Mouse (Mus musculus) adrenal gland, postnatal 25 days (tissue): ENCODE data around the gene Ube2cbp. TPM values are rescaled to one million over a fixed set of nuclear protein-coding genes. Genes with fewer than 3 reads are reported as not detected.

ENCODE experiments used
- DNase-seq: peaks from one replicate; pipeline ENCODE4 v3.0.0; 2021; ENCODE audit warnings: mixed read lengths
- long read RNA-seq: library from polyadenylated mRNA; stranded (forward); transcript quantifications from one replicate; pipeline ENCODE4 v2.0.0, GENCODE M21; 2021
- total RNA-seq: library from RNA; stranded (reverse); gene quantifications from 2 replicates; pipeline ENCODE4 v1.2.3, GENCODE M21; 2021

The Ube2cbp gene
- total RNA-seq: 3.1 and 3.3 TPM in 2 replicates
- long read RNA-seq, transcript Ube2cbp-201 (10 exons, 1,790 nt): major isoform, 5 of 5 reads
- long read RNA-seq, partial matches to known transcripts: 0 of 5 reads
- long read RNA-seq, other reads (novel, unspliced or antisense): 0 of 5 reads

- DNase-seq: peak; percentile 90
These were observed at the start of gene Ube2cbp for GRCm38 (mm10) chr9:86464151-86465105. Ube2cbp (minus strand) TSS chr9:86464950.

DNA sequence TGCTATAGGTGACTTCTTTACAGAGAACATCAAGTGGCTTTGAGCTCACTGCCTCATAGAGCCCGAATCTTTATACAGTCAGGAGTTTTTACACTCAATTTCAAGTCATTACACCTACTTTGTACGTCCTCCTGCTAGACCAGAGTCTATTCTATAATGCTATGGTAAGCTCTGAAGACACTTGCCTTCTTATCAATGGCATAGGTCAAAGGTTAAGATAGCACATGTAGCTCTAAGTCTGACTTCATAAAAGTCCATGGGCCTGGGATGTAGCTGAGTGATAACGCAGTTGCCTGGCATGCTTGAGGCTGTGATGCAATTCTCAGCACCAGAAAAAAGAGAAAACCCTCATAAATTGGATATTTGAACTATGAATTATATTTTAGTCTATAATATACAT lies 49.6 kb upstream of the Ube2cbp start:
- no peak for DNase-seq

GRCm38 (mm10) chr9:86513733-86514132 lies 49.0 kb upstream of the Ube2cbp start:
- no peak for DNase-seq

DNA sequence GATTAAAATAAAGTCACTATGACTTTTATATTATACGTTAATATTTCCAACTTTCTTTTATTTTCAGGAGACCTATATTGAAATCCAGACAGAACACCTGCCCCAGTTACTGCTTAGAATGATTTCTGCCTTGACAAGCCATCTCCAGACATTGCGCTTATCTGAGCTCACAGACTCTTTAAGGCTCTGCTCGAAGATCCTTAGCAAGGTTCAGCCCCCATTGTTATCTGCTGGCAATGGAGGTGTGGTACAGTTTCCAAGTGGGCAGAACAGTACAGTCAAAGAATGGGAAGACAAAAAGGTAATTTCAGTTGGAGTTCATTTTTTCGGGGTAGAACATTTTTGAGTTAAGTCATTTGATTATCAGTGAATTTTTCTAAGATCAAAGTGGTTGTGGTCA lies 42.7 kb upstream of the Ube2cbp start:
- DNase-seq: no peak

- no peak for DNase-seq
These were observed 34.3 kb upstream of the Ube2cbp start for GRCm38 (mm10) chr9:86499083-86499482.

GRCm38 (mm10) chr9:86496261-86496660 lies 31.5 kb upstream of the Ube2cbp start:
- no peak for DNase-seq

DNA sequence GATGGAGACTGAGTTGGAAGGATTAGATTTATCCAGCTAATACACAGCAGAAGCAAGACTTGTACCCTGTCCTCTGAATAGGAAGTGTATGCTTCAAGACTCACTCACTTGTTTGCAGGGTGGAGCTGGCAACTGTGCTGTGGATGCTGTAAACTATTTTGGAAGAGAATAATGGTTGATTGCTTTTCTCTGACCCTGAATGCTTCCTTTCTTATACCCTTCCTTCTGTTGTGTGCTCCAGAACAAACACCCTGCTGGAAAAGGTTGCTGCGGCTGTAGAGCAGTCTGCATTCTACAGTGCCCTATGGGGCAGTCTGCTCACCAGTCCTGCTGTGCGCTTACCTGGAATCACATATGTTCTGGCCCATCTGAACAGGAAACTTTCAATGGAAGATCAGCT lies 27.0 kb upstream of the Ube2cbp start:
- DNase-seq: no peak

DNA sequence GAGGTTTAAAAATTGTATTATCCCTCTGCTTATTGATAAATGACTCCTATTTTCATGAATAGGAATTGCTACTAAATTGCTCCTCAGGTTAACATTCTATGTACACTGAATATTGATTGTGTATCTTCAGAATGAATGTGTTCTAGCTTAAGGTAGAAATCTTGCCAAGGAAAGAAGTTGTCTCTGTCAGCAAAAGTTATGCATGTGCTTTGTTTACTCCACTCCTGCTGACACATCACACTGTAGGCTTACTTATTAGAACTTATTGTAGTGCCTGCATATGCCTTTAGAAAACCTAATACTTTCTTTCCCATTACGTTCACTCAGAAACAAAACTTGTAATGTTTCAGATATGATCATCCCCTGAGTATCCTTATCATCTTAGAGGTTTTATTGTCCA lies 17.5 kb upstream of the Ube2cbp start:
- DNase-seq: no peak

GRCm38 (mm10) chr9:86478414-86479093 lies 13.8 kb upstream of the Ube2cbp start:
- DNase-seq: no peak

GRCm38 (mm10) chr9:86476763-86477162 lies 12.0 kb upstream of the Ube2cbp start:
- no peak for DNase-seq

DNA sequence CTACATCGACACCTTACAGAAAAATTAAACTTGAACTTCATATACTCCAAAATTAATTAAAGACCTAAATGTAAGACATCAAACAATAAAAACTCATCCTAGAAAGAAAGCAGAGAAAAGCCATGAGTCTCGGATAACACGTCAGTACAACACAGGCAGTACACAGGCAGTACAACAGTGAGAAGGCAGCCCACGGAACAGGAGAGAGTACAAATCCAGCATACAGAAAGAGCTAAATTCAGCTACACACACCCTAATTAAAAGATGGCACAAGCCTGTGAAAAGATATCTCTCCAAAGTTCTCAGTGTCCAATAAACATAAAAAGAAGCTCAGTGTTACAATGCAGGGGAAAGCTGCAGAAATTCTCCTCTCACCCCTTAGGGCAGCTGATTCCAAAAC lies 11.2 kb upstream of the Ube2cbp start:
- DNase-seq: no peak

DNA sequence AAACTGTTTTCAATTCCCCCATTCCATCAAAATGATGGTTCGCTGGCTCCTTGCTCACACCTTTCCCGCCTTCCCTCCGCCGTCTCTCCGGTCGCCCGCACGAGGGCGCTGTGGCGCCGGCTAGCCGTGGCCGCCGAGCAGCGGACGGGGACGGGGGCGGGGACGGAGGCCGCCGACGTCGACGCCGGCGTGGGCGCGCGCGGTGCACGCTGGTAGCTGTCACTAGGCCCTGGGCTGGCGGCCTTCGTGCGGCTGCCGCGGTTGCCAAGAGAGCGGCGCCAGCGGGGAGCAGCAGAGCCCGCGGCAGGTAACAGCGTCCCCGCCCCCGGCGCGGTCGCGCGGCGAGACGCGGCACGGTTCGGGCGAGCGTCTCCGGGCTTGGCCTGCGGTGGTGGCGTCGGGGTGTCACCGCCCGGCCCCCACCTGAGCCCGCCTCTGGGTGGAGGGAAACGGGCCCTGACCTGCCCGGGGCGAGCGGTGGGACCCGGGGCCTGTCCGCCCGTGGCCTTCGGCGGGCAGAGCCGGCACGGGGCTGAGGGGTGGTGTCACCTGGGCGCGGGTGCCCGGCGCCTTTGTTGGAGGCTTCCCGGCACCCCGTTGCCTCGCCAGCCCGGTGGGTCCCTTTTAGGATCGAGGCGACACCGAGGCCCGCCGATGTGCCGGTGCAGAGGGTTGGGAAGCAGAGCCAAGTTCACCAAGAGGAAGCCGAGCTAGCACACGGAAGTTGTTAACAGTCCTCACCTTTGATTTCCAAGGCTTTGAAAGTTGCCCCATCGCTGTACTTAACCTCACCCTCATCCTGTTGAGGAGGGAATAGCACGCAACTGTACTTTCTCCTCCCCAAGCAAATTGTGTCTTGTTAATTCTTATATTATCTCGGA lies 2.5 kb upstream of the Ube2cbp start, which contains the start of gene Dop1a:
Dop1a (plus strand) TSS at position 165 of the 881 bp plus-strand sequence.
- peak; percentile 94 for DNase-seq

DNA sequence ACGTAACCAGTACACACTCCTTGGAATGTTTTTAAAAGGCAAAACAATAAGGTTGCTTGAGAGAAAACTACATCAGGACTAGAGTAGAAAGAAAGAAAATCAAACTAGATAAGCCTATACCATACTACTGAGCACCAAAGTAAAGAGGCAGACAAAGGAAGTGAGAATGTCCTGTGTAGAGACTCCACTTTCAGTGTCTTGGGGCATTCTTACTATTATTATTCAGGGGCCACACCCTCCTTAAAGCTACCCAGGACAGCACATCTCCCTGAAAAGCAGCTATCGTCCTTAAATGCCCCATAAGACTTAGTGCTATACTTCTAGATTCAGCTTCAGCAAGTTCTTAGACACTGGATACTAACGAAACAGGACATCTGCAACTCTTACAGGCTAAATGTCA lies 11.1 kb downstream of the Ube2cbp start:
- no peak for DNase-seq

DNA sequence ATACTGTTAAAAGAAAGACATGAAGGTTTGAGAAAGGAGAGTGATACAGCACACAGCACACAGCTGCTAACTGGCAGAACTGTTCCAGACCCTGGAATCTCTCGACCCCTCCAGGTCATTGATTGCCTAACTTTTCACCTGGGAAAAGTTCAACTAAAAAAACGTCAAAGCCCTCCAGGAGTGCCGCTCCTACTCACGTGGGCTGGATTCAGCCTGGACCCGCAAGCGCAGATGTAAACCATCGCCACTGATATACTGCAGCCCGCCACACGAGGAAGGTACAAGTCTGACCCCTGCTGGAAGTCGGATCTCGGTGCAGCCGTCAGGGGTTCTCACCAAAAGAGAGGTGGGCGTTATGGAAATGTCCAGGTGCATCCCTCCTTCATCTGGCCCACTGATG lies 13.1 kb downstream of the Ube2cbp start:
- peak; percentile 39 for DNase-seq

- DNase-seq: no peak
These were observed 13.7 kb downstream of the Ube2cbp start for GRCm38 (mm10) chr9:86451094-86451493.

- DNase-seq: peak; percentile 85
These were observed 15.2 kb downstream of the Ube2cbp start for GRCm38 (mm10) chr9:86449581-86449980.

DNA sequence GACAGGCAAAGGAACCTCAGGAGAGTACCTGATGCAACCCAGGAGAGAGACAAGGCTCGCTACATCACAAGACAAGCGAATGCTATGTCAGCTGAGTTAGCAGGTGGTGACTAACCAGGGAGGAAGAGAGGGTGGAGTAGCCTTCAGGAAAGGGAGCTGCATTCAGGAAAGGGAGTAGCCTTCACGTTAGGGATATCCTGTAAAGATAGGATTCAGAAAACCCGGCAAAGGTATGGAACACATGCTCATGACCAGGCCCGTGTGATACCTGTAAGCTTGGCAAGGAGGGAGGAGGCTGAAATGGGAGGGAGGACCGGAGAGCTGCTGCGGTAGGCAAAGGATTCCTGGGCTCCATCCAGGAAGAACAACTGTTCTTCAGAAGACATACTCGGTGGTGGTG lies 17.3 kb downstream of the Ube2cbp start:
- DNase-seq: no peak

DNA sequence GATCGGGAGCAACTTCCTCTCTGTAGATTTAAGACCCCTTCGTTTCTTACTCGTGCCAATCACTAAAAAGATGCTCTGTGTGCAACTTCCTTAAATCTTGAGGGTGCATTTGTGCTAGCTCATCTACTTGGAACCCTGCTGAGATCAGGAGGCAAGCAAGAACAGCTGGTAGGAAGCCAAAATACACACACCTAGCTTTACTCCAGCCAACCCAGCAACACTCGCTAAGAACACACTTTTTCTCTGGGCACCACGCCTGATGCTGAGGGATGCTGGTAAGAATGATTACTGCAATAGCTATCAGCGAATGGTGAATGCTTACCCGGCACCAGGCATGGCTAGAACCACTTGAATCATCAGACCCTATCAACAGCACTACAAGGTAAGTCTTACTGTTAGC lies 17.9 kb downstream of the Ube2cbp start:
- no peak for DNase-seq

DNA sequence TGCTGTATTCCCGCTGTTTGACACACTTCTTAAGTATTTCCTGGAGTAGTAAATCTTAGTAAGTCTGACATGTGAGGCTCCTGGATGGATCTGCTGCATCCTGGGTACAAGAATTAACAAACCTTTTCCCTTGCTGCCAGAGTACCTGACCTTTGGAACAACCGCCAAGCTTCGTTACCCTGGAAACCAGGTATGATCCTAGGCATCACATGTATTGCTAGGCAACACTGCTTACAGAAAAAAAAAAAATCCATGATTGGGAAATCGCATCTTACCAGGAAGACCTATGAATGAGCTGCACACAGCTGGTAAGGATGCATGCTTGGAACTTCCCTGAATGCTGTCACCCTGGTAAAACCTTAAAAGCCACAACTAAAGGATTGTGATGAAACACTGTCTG lies 22.5 kb downstream of the Ube2cbp start:
- no peak for DNase-seq

GRCm38 (mm10) chr9:86438337-86439009 lies 26.3 kb downstream of the Ube2cbp start:
- no peak for DNase-seq

GRCm38 (mm10) chr9:86436608-86437007 lies 28.1 kb downstream of the Ube2cbp start:
- DNase-seq: no peak

DNA sequence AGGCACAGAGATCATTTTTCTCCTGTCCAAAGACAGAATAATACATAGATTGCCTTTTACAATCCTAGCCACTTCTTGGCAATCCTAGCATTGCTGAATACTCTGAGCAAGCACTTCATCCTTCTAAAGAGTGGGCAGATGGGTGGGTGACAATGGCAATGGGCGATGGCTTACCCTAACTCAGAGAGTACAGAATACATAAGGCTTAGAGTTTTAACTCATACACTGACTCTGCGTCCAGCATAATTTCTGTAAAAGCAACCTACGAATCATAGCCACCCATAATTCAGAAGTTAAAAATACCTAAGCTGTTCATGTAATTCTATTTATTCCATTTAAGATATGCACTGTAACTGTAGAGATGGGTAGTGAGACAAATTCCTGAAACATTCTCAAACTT lies 29.2 kb downstream of the Ube2cbp start:
- no peak for DNase-seq
